Mouse (Mus musculus): ENCODE data around the gene Rab6b.

Gene Rab6b

DNA sequence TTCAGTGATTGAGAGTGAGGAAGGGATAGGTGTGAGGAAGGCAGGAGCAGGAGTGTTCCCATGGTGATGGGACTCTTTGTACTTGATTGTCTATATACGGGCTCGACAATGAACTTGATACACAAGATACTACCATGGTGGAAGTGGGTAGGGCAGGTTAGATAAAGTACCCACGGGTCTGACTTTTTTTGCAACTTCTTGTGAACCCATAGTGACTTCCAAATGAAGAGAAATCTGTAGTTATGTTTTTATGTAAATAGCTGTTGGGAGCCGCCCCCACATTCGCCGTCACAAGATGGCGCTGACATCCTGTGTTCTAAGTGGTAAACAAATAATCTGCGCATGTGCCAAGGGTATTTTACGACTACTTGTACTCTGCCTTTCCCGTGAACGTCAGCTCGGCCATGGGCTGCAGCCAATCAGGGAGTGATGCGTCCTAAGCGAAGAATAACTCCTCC, 3.2 kb upstream of the Rab6b start:
- DNase-seq (ENCODE audit: low spot score in 2 of 2): peak; percentile 25 to 27

DNA sequence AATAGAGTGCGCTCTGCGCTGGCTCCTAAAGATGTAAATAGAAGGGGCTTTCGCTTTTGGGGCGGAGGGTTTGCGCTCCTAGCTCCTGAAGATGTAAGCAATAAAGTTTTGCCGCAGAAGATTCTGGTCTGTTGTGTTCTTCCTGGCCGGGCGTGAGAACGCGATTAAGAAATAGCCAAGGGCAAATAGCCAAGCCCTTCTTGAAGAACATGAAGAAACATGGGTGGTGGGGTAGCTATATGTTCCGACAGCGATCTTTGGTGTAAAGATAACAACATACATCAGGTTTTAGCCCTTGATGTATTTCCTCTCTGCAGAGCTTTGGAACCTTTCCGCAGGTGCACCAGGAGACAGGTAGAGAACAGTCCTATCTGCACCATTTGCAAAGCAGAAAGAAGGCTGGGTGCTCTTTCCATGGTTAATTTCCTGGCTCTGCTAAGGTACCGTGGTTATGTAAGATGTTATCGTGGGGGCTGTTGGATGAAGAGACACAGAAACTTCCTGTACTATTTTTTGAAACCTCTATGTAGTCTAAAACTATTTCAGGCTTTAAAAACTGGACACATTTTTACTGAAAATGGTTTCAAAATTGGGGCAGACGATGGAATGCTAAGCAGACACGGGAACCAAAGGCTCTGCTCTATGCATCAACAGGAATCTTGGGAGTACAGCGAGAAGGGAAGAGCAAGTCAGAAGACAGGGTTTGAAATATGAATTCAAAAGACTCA, 2.5 kb upstream of the Rab6b start:
- DNase-seq (ENCODE audit: low spot score in 2 of 2): peak in 1 of 2 experiments; percentile 4

DNA sequence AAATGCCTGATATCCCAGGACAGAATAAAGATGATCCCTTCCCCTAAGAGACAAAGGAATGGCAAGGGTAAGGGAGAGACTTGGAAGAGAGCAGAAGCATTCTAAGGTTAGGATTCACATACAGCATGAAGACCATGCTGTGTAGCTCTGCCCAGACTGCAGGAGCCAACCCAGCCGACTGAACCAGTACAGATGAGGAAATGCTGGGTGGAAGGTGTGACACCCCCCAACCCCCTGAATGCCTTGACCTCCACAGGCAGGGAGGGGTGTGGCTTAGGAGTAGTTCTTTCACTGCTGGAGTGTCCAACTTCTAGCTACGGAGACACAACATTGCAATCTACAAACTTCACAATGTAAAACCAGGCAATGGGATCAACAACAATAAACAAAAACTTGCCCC, 1.7 kb upstream of the Rab6b start:
- DNase-seq (ENCODE audit: low spot score in 2 of 2): no peak

DNA sequence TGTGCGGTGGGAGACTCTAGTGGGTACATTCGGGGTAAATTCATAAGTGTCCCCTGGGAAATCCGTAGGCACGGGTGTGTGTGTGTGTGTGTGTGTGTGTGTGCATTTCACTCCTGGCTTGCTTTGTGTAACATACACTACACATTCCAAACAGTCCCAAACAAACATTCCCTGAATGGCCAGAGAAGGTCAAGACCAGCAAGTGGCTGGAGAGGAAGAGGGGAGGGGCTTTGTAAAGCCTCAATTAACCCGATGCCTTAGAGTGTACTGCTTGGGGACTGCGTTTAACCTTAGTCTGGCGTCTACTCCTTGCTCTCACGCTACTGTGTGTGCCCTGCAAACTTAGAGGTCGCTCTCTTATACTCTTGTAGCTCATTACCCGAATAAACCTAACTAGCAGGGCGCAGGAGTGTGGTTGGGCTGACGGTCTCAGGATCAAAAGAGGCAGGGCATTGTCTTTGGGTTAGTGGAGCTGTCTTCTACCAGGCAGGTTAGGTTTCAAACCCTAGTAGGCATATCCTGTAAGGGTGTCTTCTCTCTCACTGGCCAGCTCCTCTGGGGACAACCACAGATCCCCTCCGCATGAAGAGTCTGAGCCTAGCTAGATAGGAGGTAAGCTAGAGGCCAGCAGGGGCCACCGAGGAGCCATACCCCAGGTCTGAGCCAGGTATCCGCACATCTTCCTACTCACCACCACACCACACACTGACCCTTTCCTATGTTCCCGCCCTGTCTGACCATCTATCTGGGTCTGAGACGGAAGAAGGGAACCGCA, 673 bp upstream of the Rab6b start:
- DNase-seq (ENCODE audit: low spot score in 2 of 2): no peak

DNA sequence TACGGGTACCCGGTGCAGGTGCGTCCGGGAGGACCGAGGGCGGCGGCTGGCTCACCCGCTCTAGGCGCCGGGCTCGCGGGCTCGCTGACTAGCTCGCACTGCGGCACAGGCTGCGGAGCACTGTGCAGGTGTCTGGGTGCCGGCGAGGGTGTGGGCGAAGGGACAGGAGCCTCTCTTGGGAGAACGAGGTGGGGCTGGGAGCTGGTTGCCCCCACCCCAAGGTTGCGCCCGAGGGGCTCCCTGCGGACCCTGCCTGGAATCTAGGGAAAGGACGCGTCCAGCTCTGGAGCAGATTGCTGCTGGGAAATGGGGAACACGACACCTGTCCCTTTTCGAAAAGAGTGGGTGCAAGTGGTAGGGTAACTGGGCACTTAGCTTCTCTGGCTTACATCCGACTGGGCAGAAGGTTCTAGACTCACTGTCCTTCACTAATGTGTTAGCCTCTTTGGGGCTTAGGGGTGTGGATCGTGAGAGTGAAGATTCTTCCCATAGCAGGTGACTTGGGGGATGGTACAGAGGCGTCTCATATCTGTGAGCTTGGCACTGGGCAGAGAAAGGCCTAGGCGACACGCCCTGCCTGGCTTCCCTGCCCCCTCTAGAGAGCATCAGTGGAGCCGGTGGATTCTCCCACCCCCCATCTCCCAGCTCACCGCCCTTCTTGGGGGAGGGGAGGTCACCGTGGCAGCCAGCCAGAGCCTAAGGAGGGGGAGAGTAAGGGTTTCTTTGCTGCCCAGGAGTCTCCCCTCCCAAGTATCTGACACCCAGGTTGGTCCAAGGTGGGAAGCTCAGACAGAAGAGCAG, 1.1 kb downstream of the Rab6b start:
- no peak for DNase-seq (ENCODE audit: low spot score in 2 of 2)

DNA sequence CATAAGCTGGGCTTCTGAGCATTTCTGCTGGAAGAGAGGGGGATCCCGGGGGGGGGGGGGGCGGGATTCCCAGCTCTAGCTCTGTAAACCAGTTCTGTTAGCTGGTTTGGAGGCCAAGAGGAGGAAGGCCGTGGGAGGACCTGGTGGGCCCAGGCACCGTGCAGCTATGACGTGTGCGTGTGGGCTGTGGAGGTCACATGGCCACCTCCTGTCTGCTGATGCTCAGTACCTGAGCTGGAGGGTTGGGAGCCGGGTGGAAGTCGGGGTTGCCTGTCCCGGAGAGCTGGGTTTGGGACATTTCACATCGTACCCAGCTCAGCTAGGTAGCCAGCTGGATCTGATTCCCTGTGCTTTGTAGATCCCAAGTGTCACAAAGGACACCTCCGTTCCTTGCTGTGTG, 1.8 kb downstream of the Rab6b start:
- no peak for DNase-seq (ENCODE audit: low spot score in 2 of 2)

DNA sequence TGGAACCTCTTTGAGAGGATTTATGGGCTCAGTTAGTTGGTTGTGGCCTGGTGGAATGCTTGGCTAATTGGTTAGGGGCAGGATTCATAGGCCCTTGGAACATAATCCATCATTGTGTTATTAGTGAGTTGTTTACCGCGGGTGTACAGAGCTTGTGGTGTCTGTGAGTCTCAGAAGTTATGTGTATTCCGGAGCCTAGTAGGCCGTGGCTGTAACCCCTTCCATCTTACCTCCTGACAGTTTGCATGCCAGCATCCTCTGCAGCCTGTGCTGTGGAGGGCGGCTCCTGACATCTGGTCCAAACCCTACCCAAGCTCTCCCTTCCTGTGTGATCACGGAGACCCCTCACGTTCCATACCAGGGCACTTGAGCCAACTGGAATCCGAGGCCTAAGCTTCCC, 2.7 kb downstream of the Rab6b start:
- no peak for DNase-seq (ENCODE audit: low spot score in 2 of 2)

DNA sequence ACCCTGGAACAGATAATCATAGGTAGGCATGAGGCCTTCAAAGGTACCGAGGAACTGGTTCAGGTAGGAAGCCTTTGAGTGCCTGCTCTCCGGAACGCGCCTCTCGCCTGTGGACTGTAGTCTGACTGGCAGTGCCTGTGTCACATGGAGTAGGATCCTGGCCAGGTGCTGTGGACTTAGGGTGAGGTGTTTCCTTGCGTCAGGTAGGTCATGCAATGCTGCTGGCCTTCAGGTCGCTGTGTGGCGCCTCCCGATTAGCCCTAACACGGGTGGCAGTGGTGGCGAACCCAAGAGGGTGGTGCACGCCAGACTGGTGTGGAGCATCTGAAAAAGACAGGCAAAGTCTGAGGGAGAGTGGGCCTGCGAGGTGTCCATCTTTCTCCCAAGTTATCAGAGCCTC, 3.3 kb downstream of the Rab6b start:
- no peak for DNase-seq (ENCODE audit: low spot score in 2 of 2)

DNA sequence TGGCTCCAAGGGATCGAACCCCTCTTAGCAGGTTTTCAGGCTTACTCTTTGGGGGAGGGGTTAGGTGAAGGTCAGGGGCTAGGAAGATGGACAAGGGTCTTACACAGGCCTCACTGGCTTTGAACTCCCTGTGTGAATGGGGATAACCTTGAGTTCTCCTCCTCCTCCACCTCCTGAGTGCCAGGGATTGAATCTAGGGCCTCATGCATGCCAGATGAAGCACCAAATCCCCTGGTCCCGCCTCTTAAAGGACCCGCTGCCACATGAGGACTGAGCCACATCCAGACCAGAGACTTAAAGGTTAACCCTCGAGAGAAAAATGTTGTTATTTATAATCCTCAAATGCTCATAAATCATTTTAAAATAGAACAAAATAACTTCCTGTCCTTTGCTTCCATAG, 5.4 kb downstream of the Rab6b start:
- DNase-seq (ENCODE audit: low spot score in 2 of 2): no peak

DNA sequence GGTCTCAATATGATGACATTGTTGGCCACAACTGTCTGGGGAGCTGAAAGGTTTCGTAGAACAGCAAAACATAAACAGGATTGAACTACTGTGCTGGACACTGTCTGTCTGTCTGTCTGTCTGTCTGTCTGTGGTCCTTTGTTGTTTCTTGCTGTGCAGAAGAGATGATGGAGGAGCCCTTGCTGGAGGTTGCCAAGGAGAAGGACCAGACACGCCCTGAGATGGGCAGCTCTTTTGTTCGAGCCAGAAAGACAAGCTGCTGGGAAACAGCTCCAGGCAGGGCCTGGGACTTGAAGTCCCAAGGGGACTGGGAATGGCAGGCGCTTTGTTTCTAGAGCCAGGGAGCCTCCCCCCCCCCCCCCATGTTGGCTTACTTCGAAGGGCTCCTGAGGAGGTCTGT, 5.9 kb downstream of the Rab6b start:
- no peak for DNase-seq (ENCODE audit: low spot score in 2 of 2)

DNA sequence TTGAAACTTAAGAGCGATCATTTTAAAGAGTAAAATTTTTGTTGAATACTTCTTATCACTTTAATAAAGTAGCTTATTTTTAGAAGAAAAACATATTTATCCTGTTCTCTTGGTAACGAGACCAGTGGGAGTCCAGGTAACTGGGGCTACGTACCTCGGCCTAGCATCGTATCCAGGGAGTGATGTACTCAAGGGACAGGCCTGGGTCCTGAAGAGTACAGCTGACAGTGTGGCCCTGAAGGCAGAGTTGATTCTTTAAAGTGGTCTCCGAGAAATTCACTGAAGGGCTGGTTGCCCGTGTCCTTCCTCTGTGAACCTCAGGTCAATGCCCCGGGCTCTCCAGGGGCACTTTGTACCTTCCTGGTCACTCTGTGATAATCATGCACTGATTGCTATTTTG, 6.4 kb downstream of the Rab6b start:
- no peak for DNase-seq (ENCODE audit: low spot score in 2 of 2)

DNA sequence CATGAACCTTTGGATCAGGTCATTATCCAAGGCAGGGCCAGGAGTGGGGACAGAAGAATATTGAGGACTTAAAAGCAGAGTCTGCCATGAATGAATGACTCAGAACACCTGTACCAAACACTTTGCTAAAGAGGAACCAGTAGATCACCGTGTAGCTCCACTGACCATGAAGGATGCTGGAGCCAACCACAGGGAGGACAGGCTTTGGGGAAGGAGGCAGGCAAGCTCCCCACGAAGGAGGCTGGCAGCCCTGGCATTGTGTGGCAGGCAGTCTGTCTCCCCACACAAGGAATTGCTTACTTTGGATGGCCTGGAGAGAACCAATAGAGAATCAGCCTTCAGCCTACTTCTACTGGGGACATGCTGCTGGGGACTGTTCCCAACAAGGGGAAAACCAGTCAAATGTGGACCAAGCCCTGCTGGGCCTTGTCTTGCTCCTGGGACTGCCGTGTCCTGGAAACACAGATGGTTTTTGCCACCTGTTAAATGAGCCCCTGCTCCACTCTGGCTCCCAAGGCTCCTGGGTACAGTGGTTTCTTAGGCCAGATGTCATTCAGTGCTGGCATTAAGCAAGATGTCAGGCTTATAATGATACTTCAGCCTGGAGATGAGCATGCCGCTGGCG, 7.2 kb downstream of the Rab6b start:
- no peak for DNase-seq (ENCODE audit: low spot score in 2 of 2)

DNA sequence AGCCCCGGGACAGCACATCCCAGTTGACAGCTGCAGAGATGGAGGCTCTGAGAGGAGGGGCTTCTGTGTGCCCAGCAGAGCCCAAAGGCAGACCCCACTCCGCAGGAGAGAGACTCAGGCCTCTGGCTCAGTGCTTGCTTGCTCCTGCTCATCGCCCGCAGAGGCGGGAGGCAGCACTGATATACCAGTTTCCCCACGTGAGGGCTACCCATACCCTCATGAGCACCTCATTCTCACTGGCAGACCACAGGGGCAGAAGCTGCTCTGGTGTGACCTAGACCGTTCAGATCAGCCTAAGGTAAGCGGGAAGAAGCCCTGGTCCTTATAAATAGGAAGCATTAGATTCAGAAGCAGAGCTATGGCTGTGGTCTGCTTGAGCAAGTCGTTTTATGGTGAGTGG, 8.2 kb downstream of the Rab6b start:
- no peak for DNase-seq (ENCODE audit: low spot score in 2 of 2)

DNA sequence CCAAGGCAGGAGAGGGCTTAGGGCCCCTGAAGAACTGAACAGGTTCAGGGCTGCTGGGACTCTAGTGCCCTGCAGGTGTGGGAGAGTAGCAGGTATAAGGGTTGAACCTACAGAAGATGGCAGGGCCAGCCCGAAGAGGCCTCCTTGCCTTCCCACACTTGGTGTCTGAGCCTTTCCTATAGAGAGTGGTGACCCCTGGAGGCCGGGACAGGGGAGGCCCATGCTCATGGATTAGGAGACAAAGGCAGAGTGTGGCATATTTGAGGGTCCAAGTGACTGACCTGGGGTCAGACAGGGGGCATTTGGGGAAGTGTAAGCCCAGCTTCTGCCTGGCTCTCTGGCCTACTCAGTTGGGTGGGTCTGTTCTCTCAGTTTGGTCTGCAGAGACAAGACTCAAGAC, 8.6 kb downstream of the Rab6b start:
- DNase-seq (ENCODE audit: low spot score in 2 of 2): no peak

DNA sequence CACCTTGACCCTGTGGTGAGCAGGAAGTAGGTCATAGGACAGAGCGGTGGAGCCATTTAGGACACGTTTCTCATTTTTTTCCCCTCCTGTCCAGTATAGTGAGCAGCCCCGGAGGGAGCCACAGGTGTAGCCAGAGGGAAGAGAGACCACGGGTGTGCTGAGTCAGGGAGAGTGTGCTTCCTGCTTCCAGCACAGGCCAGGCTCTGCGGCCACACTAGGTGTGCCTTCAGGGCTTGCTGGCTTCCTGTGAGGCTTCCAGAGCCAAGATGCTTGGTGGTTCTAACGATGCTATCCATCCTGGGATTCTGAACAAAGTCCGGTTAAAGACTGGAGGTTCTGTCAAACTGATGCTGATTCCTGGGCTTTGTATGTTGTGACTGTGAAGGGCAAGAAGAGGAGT, 10.0 kb downstream of the Rab6b start:
- no peak for DNase-seq (ENCODE audit: low spot score in 2 of 2)

DNA sequence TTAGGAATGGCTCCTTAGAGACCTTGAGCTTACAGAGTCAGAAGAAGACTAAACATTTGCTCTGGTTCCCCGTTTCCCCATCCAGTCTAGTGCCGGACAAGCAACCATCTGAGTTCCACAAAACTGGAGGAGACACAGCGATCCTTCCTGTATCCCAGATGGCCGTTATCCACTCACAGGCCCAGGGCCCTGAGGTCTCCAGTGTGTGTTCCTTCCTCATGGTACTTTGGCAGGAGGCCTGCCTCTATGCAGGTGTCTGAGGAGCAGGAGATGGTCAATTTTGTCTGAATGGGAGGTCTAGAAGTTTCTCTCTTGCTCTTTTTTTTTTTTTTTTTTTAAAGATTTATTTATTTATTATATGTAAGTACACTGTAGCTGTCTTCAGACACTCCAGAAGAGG, 13.2 kb downstream of the Rab6b start:
- no peak for DNase-seq (ENCODE audit: low spot score in 2 of 2)

DNA sequence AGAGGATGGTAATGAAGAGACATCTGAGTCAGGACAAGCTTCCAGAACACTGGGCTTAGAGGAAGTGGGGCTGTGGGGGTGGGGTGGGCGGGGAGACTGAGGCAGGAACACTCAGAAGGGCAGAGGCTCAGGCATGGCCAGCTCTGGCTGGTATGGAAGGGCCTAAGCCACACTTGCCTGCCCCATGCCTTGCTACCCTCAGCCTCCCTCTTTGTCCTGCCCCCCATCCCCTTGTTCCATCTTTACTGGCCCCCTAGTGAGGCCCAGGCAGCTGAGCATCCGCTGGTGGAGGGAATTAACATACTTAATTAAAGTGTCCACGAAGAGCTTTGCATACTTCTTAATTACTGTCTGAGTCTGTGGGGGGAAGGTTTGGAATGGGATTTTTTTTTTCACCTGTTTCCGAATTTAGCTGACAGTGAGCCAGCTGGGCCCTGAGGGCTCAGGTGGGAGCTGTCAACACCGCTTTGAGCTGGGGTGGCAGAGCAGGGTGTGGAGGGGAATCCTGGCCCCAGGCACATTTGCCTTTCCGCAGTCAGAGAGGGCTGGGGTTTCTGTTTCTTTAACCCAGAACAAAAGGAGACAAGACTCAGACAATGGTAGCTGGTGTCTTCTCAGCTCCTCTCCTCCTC, 22.0 kb downstream of the Rab6b start:
- DNase-seq (ENCODE audit: low spot score in 2 of 2): no peak

DNA sequence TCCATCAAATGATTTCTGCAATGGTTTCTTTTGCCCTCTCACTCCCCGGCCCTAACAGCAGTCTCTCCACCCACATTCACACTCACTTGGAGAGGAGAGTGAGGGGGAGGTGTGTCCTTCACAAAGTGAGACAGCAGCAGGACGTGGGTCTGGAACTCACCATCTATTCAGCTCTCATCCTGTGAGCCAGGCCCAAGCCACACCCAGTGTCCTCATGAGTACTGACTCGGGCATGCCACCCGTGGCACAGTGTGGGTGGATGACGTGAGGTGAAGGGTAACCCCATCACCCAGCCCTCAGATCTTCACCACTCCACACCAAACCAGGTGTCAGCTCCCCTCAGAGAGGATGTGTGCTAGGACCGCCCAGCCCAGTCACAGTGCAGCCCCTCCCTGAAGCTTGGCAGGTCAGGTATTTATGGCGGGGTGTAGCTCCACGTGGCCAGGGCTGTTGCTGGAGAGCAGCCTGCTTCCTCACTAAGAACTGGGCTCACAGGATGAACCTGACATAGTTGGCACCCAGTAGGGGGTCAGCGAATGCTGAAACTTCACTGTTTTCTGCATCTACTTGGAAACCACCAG, 23.0 kb downstream of the Rab6b start:
- peak; percentile 16 to 45 for DNase-seq (ENCODE audit: low spot score in 2 of 2)

DNA sequence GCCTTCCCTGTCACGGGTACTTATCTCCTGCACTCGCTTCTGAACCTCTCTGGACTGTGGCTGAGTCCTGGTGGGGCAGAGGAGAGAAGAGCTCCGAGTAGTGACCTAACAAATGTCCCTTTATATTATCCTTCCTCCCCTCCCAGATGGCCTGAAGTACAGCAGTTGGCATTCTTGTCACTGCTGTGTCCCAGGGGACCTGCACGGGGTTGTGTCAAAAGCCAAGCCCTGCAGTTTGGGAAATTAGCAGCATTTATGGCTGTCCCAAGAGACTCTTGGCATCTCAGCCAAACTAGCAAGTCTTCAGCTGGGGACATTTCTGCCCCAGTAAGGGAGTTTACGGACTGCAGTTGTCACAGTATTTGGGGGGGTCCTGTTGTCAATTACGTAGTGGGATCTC, 27.9 kb downstream of the Rab6b start:
- no peak for DNase-seq (ENCODE audit: low spot score in 2 of 2)

DNA sequence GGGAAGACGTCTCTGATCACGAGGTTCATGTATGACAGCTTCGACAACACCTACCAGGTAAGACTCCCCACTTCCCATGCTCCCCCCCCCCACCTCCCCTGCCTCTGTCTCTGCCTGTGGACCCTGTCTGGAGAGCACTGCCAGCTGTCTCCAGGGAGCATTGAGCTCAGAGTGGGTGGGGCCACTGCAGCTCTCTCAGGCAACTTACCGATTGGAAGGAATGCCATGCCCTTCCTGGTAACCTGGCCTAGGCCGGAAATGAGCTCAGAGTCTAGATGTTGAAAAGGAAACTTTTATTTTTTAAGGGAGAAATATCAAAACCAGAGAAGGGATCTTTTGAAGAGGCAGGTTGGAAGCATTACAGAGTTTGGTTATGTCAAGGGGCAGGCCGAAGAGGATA, 28.8 kb downstream of the Rab6b start:
- no peak for DNase-seq (ENCODE audit: low spot score in 2 of 2)

DNA sequence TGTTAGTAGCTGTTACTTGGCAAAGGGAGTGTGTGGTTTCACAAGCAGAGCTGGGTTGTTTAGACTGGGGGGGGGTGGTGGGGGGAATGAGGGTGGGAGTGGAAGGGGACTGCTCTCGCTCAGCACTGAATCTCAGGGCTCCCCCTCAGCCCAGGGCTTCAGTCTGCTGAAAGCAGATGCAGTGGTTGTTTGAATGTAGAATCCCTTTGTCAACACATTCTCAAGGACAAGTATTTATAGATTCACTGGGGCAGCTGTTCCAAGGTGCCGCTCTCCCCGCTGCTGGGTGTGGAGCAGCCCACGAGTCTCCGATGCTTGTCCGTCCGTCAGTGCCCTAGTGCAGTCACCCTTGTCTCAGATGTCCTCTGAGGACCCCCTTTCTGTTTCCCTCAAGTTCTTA, 29.7 kb downstream of the Rab6b start:
- no peak for DNase-seq (ENCODE audit: low spot score in 2 of 2)
